Mouse (Mus musculus) cerebellum, adult 11-12 months (tissue): ENCODE measurements at regions not wholly inside any gene's neighbourhood (a gene's known extent, or its start where the extent isn't known, plus 50 kb on each side); places are given as distances from the start of the nearest gene placed in this dataset.
"Not testable (repeated sequence)": the region's sequence is repeated elsewhere in the genome, so short reads cannot be mapped to it uniquely, and the experiment has no call there.

ENCODE experiments used
- DNase-seq: peaks from one replicate; pipeline ENCODE4 v3.0.0; 2022

- no peak for DNase-seq
Measured at GRCm38 (mm10) chr8:97234551-97235107, 1346.3 kb upstream of the Got2 start.

DNA sequence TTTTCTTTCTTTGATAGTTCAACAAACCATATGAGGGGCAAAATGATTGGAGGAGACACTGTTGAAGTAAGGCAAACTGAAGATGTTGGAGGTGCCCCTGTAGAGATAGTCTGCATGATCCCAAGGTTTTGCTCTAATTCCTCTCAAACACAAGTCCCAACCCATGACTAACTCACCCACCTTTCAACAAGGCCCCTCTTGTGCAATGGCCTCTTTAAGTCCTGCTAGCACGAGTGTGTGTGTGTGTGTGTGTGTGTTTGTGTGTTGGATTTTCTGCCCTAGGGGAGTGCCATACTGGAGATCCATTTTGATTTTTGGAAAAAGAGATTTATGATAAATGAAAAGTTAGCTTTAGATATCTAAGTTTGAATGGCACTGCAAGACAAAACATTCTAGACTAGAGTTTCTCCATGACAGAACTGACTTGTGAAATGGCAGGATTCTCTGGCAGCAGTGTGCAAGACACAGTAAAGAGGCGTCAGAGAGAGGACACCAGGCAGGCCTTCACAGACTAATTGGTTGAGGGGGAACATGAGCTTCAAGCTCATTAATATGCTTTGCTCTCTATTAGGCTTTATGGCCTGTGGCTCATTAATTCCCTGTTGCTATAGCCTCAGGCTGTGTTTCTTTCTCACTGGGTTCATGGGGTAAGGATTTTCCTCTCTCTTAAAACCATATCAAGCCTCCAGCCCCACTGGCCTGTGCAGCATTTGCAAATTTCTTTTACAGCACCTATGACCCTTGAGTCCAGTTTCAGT, 1344.5 kb upstream of the Got2 start:
- no peak for DNase-seq

GRCm38 (mm10) chr8:97231652-97232051, 1343.3 kb upstream of the Got2 start:
- no peak for DNase-seq

- DNase-seq = no peak
Measured at GRCm38 (mm10) chr8:97191806-97192205, 1303.5 kb upstream of the Got2 start.

GRCm38 (mm10) chr8:97183831-97184230, 1295.5 kb upstream of the Got2 start:
- not testable (repeated sequence) for DNase-seq

DNA sequence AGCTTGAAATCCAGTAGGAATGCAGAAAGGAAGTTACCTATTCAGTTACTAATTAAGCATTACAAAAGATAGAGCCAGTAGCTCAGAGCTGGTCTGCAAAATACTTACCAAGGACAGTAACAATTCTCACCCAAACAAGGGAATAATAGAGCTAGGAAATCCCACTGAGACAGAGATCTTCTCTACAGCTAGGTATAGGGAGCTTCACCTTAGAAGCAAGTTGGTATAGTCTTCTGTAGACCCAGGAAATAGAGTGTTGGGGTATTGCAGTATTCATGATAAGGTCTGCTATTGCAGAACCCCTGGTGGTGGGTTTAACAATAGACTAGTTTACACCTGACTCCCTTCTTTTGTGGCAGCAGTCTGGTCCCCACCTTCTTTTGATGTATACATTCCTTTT, 1294.1 kb upstream of the Got2 start:
- DNase-seq = not testable (repeated sequence)
